Mouse (Mus musculus): ENCODE measurements around the gene Setx. TPM values are rescaled to one million over a fixed set of nuclear protein-coding genes. Genes with fewer than 3 reads are reported as not detected.

Gene Setx
- total RNA-seq, 2 experiments from 2014 or later, result 49.2 to 54.2 TPM

- intact Hi-C loops (cut with DNase I), result no loop called here
- DNase-seq (ENCODE audit: low spot score in 2 of 2), result peak; percentile 95 to 96
Measured at GRCm38 (mm10) chr2:29124936-29125701, 1.1 kb downstream of the Setx start.

GRCm38 (mm10) chr2:29130118-29130899 lies 6.3 kb downstream of the Setx start:
- intact Hi-C loops (cut with DNase I), result no loop called here
- DNase-seq (ENCODE audit: low spot score in 2 of 2), result no peak

DNA sequence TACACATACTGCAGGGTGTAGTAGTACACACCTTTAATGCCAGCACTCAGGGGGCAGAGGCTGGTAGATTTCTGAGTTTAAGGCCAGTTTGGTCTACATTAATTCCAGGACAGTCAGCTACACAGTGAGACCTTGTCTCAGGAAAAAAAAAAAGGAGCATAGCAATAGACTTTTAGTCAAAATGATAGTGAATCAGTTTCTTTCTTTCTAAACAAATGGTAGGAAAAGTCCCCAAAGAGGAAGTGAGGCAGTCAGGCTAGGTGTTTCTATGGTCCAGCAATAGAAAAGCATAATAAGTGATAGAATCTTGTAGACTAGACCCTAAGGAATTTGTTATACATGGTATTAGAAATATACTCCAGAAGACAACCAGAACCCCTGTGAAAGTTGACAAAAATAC lies 11.2 kb downstream of the Setx start:
- intact Hi-C loops (cut with DNase I), result no loop called here
- no peak for DNase-seq (ENCODE audit: low spot score in 2 of 2)

- DNase-seq (ENCODE audit: low spot score in 2 of 2), result no peak
- intact Hi-C loops (cut with DNase I), result no loop called here
Measured at GRCm38 (mm10) chr2:29151941-29152340, 28.0 kb downstream of the Setx start.

DNA sequence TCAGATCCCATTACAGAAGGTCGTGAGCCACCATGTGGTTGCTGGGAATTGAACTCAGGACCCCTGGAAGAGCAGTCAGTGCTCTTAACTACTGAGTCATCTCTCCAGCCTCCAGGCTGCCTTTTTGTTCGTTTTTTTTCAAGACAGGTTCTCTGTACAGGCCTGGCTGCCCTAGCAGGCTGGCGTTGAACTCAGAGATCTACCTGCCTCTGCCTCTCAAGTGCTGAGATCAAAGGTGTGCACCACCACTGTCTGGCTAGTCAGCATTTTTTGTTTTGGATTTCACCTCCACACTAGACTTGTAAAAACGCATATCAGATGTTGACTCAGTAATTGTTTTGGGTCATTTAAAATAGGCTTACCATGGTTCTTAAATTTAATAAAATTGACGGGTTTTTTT lies 44.1 kb downstream of the Setx start:
- intact Hi-C loops (cut with DNase I), result no loop called here
- no peak for DNase-seq (ENCODE audit: low spot score in 2 of 2)

DNA sequence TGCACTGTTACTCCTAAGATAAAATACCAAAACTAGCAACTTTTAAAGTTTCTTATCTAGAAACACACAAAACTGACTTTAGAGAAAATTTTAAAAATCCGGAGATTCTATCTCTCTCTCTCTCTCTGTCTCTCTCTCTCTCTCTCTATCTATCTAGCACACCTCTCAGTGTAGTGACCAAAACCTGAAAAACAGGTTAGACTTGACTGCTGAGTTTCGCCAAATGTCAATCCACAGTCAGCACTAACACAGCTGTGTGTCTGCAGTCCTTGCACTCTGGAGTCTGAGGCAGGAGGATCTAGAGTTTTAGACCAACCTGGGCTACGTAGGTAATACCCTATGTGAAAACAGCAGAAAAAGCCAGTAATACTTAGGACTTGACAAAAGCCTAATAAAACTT lies 50.9 kb downstream of the Setx start:
- intact Hi-C loops (cut with DNase I), result no loop called here
- no peak for DNase-seq (ENCODE audit: low spot score in 2 of 2)

GRCm38 (mm10) chr2:29179810-29180209 lies 55.8 kb downstream of the Setx start:
- no peak for DNase-seq (ENCODE audit: low spot score in 2 of 2)
- intact Hi-C loops (cut with DNase I), result no loop called here

- intact Hi-C loops (cut with DNase I), result no loop called here
Measured at GRCm38 (mm10) chr2:29181111-29181510, 57.1 kb downstream of the Setx start.

GRCm38 (mm10) chr2:29183266-29183924 lies 59.4 kb downstream of the Setx start:
- intact Hi-C loops (cut with DNase I), result no loop called here
- no peak for DNase-seq (ENCODE audit: low spot score in 2 of 2)

More at GRCm38 (mm10) chr2:29181111-29181510, 57.1 kb downstream of the Setx start:
- no peak for DNase-seq (ENCODE audit: low spot score in 2 of 2)

DNA sequence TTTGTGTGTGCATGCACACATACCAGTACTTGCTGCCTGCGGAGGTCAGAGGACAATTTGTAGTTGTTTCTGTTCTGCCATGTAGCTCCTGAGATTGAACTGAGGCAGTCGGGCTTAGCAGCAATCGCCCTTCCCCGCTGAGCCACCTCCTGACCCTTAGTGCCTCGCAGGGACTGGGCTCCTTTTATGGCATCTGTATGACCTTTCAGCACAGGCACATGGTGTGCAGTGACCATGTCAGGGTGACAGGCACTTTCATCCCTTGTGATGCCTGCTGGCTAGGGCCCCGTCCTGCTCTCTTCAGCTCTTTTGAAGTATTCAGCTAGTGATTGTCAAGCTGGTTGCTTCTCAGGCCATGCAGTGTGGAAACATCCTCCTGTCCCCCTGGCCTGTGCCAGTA lies 62.2 kb downstream of the Setx start:
- DNase-seq (ENCODE audit: low spot score in 2 of 2), result no peak
- intact Hi-C loops (cut with DNase I), result no loop called here

DNA sequence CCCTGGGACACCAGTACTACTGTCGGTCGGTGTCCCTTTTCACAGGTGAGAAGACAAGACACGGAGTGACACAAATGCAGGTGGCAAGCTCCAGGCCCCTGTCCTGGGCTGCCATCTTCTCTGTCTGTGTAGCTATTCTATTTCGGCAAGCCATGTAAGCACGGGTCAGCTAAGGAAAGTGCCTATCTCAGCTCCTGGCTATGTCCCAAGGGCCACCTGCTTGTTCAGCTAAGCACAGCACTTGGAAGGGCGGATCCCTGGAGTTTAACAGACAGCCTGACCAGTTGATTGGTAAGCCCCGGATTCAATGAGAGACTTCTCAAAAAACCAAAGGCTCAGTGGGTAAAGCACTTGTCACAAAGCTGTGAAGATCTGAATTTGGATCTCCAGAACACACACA lies 66.4 kb downstream of the Setx start:
- intact Hi-C loops (cut with DNase I), result no loop called here
- no peak for DNase-seq (ENCODE audit: low spot score in 2 of 2)

GRCm38 (mm10) chr2:29191216-29192215 lies 67.5 kb downstream of the Setx start:
- intact Hi-C loops (cut with DNase I), result no loop called here
- no peak for DNase-seq (ENCODE audit: low spot score in 2 of 2)

GRCm38 (mm10) chr2:29192629-29193278 lies 68.8 kb downstream of the Setx start:
- DNase-seq (ENCODE audit: low spot score in 2 of 2), result peak in 1 of 2 experiments; percentile 26
- intact Hi-C loops (cut with DNase I), result no loop called here

- DNase-seq (ENCODE audit: low spot score in 2 of 2), result no peak
- intact Hi-C loops (cut with DNase I), result no loop called here
Measured at GRCm38 (mm10) chr2:29193819-29194546, 70.0 kb downstream of the Setx start.

- intact Hi-C loops (cut with DNase I), result no loop called here
- DNase-seq (ENCODE audit: low spot score in 2 of 2), result peak; percentile 61 to 70
Measured at GRCm38 (mm10) chr2:29194547-29195463, 70.8 kb downstream of the Setx start.

DNA sequence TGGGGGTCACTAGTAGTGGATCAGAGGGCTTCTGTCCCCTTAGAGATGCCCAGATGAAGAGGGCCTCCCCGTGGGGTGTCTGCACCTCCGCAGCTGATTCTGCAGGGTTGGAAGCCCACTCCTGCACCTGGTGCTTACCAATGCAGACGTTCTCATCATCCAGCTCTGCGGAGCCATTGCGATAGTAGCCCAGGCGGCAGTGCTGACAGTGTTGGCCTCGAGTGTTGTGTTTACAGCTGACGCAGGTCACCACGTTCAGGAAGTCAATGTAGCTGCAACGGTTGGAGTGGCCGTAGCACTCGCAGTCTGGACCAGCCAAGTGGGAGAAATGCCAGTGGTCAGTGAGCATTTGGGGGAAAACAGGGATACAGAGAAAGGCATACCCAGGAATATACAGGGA lies 72.9 kb downstream of the Setx start:
- DNase-seq (ENCODE audit: low spot score in 2 of 2), result no peak
- intact Hi-C loops (cut with DNase I), result no loop called here

DNA sequence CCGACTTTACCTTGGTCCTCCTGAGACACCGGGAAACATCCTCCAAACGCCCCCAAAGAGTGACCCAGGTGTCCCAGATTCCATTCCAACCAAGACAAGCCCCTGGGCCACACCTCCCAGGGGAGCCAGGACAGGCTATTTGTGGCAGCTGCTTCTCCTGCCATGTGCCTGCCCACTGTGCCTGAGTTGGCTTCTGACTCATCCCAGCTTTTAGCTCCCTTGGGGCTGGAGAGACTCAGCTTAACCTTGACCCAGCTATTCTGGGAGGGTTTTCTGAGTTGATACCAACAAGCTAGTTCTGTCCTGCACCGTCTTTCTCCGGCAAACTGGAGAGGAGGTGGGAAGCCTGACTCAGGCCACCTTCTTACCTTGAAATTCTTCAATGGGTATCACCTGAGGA lies 74.5 kb downstream of the Setx start:
- no peak for DNase-seq (ENCODE audit: low spot score in 2 of 2)
- intact Hi-C loops (cut with DNase I), result no loop called here

Measured in left cerebral cortex, postnatal 14 days (tissue).